8 mouse cellular contexts compared by ENCODE assay signal in genomic region chr8:70302358-70302890, GRCm38 (mm10). TPM values are rescaled to one million over a fixed set of nuclear protein-coding genes. Genes with fewer than 3 reads are reported as not detected.
DNase-seq lines count a peak whose midpoint lies in the region; ATAC-seq lines count a peak whose summit lies in the region.

Gene Ddx49 (minus strand): TSS chr8:70302489.
Gene Cope (plus strand): TSS chr8:70302518.

- H3K4me2 ChIP-seq in hindbrain, embryonic 15.5 days: peak within 1 kb of the TSS; percentile 84

- no peaks in the 10 kb centered on the region for H3K27me3 ChIP-seq in hindbrain, embryonic 15.5 days

- WGBS in hindbrain, embryonic 15.5 days: under 1% methylated on average over 40 of the region's 40 CpGs

- ATAC-seq in hindbrain, embryonic 15.5 days (ENCODE audit: low FRiP score, low read depth): peak; percentile 92

- H3K4me3 ChIP-seq in hindbrain, embryonic 15.5 days: peak within 1 kb of the TSS; percentile 63

- no peaks in the 10 kb centered on the region for H3K9me3 ChIP-seq in hindbrain, embryonic 15.5 days

- H3K36me3 ChIP-seq in hindbrain, embryonic 15.5 days: peaks cover 25% of the 10 kb centered on the region

- peak; percentile 92 for DNase-seq in T-cell, adult 2 months (ENCODE audit: low spot score)
- peak; percentile 95 to 98 for DNase-seq in cerebellum, postnatal 36 days
- peak; percentile 98 for DNase-seq in frontal cortex, postnatal 36 days (ENCODE audit: low spot score in 2 of 2)
- peak; percentile 92 for DNase-seq in left cerebral cortex, adult 11 months (ENCODE audit: low spot score)
- peak; percentile 94 for DNase-seq in lung, postnatal 4 days
- peak; percentile 87 for DNase-seq in retina, postnatal 7 days (ENCODE audit: low read depth, low spot score)
- peak; percentile 84 for DNase-seq in urinary bladder, adult 2 months (ENCODE audit: low spot score)

- peaks cover 26% of the 10 kb centered on the region for H3K4me1 ChIP-seq in hindbrain, embryonic 15.5 days (replicated peaks)

- H3K9ac ChIP-seq in hindbrain, embryonic 15.5 days: peak within 1 kb of the TSS; percentile 66

- peak within 1 kb of the TSS; percentile 57 for H3K27ac ChIP-seq in hindbrain, embryonic 15.5 days (replicated peaks)

RNA-seq across cellular contexts. Expression of gene Ddx49, which starts in this region (rescaled TPM):
- 44.2 and 46.3 TPM in 2 replicates for polyA plus RNA-seq in hindbrain, embryonic 15.5 days (2015; fragmentation: Nextera tagmentation; extraction: Ambion mirVana)
- polyA plus RNA-seq in urinary bladder, adult 2 months (2012; rRNA removed): 35.1 and 35.2 TPM in 2 replicates

RNA-seq across cellular contexts. Expression of gene Cope, which starts in this region (rescaled TPM):
- polyA plus RNA-seq in hindbrain, embryonic 15.5 days (2015; fragmentation: Nextera tagmentation; extraction: Ambion mirVana): 291 and 295 TPM in 2 replicates
- 211 and 264 TPM in 2 replicates for polyA plus RNA-seq in urinary bladder, adult 2 months (2012; rRNA removed)

Comparison
In these comparisons a context has a peak if more than half of its experiments do, and no peak if none do; other contexts are left out.
1. Peak in every context shown above with its lines: DNase-seq, ATAC-seq, H3K4me3 ChIP-seq and H3K27ac ChIP-seq.